In the genomic region with DNA sequence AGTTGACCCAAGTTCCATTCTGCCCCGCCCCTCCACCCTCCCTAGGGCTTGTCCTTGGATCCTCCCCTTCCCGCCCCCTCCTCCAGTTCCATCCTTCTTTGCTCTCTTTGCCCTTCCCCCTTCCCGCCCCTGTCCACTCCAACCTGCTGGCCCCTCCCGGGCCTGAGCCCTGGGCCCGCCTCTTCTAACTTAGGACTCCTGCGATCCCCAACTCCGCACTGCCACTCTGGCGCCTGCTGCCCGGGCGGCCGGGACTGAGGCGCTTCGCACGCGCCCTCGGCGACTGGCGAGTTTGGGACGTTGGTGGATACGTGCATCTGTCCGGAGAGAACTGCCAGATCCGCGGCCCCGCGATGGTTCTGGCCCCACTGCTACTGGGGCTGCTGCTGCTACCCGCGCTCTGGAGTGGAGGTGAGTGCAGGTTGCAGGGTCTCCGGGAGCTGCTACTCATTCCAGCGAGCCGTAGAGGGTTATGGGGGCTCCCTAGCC, we compare ENCODE assay signal across 8 mouse cellular contexts. TPM values are rescaled to one million over a fixed set of nuclear protein-coding genes. Genes with fewer than 3 reads are reported as not detected.
DNase-seq lines count a peak whose midpoint lies in the region; ATAC-seq lines count a peak whose summit lies in the region.

Mertk (plus strand) TSS at position 264 of the 489 bp plus-strand sequence.

- peak; percentile 93 for ATAC-seq in embryonic facial prominence, embryonic 15.5 days (ENCODE audit: insufficient number of reproducible peaks, low FRiP score, low TSS enrichment, low read depth)
- ATAC-seq in kidney, embryonic 14.5 days (ENCODE audit: low FRiP score, low TSS enrichment): peak; percentile 97
- ATAC-seq in limb, embryonic 12.5 days (ENCODE audit: insufficient number of reproducible peaks, insufficient read depth, low FRiP score, low TSS enrichment, low read depth): peak; percentile 92
- ATAC-seq in midbrain, embryonic 12.5 days (ENCODE audit: low FRiP score, low read depth): peak; percentile 90

- H3K9me3 ChIP-seq in embryonic facial prominence, embryonic 15.5 days (replicated peaks): no peaks in the 10 kb centered on the region
- H3K9me3 ChIP-seq in heart, embryonic 10.5 days: no peaks in the 10 kb centered on the region
- H3K9me3 ChIP-seq in kidney, embryonic 14.5 days (ENCODE audit: control insufficient read depth, low read length): no peaks in the 10 kb centered on the region
- no peaks in the 10 kb centered on the region for H3K9me3 ChIP-seq in limb, embryonic 12.5 days
- H3K9me3 ChIP-seq in midbrain, embryonic 12.5 days: no peaks in the 10 kb centered on the region

- peak within 1 kb of the TSS; percentile 64 for H3K9ac ChIP-seq in embryonic facial prominence, embryonic 15.5 days
- H3K9ac ChIP-seq in kidney, embryonic 14.5 days (ENCODE audit: low read depth, low read length): peak within 1 kb of the TSS; percentile 81
- H3K9ac ChIP-seq in limb, embryonic 12.5 days (replicated peaks): peak within 1 kb of the TSS; percentile 88
- H3K9ac ChIP-seq in midbrain, embryonic 12.5 days (replicated peaks): peak within 1 kb of the TSS; percentile 60

- no peaks in the 10 kb centered on the region for H3K27me3 ChIP-seq in embryonic facial prominence, embryonic 15.5 days
- no peaks in the 10 kb centered on the region for H3K27me3 ChIP-seq in heart, embryonic 10.5 days (ENCODE audit: insufficient read depth, poor library complexity, severe bottlenecking)
- H3K27me3 ChIP-seq in kidney, embryonic 14.5 days (ENCODE audit: control insufficient read depth, insufficient read depth, low read length): no peaks in the 10 kb centered on the region
- H3K27me3 ChIP-seq in limb, embryonic 12.5 days: no peaks in the 10 kb centered on the region
- H3K27me3 ChIP-seq in midbrain, embryonic 12.5 days: peaks cover 35% of the 10 kb centered on the region

- DNase-seq in thymus, postnatal 14 days: peak; percentile 7
- no peak for DNase-seq in thymus, postnatal 0 days (ENCODE audit: low spot score)
- peak; percentile 95 for DNase-seq in heart, embryonic 10.5 days (ENCODE audit: low spot score)
- peak; percentile 43 to 68 for DNase-seq in spleen, postnatal 4 days (ENCODE audit: low spot score in 2 of 2)

- peak within 1 kb of the TSS; percentile 94 for H3K27ac ChIP-seq in embryonic facial prominence, embryonic 15.5 days (replicated peaks)
- peak within 1 kb of the TSS; percentile 91 for H3K27ac ChIP-seq in heart, embryonic 10.5 days
- H3K27ac ChIP-seq in kidney, embryonic 14.5 days (ENCODE audit: low read depth, low read length): peak within 1 kb of the TSS; percentile 89
- peak within 1 kb of the TSS; percentile 98 for H3K27ac ChIP-seq in limb, embryonic 12.5 days
- H3K27ac ChIP-seq in midbrain, embryonic 12.5 days (replicated peaks): no peak within 1 kb of the TSS

- 0 out of 2 replicates have a peak, but pooled peaks cover 3% of the 10 kb centered on the region for H3K36me3 ChIP-seq in embryonic facial prominence, embryonic 15.5 days
- H3K36me3 ChIP-seq in heart, embryonic 10.5 days: no peaks in the 10 kb centered on the region
- H3K36me3 ChIP-seq in kidney, embryonic 14.5 days (ENCODE audit: control insufficient read depth, insufficient read depth, low read length): no peaks in the 10 kb centered on the region; the same call in 1 of the 2 replicates
- H3K36me3 ChIP-seq in limb, embryonic 12.5 days: peaks cover 24% of the 10 kb centered on the region; the same call in 1 of the 2 replicates
- H3K36me3 ChIP-seq in midbrain, embryonic 12.5 days: no peaks in the 10 kb centered on the region

- peak within 1 kb of the TSS; percentile 82 for H3K4me2 ChIP-seq in embryonic facial prominence, embryonic 15.5 days (replicated peaks)
- peak within 1 kb of the TSS; percentile 87 for H3K4me2 ChIP-seq in kidney, embryonic 14.5 days (replicated peaks; ENCODE audit: low read depth, low read length)
- peak within 1 kb of the TSS; percentile 64 for H3K4me2 ChIP-seq in limb, embryonic 12.5 days
- H3K4me2 ChIP-seq in midbrain, embryonic 12.5 days (replicated peaks): peak within 1 kb of the TSS; percentile 87

- H3K4me1 ChIP-seq in embryonic facial prominence, embryonic 15.5 days: peaks cover 19% of the 10 kb centered on the region; the same call in 1 of the 2 replicates
- H3K4me1 ChIP-seq in heart, embryonic 10.5 days: peaks cover 10% of the 10 kb centered on the region
- peaks cover 6% of the 10 kb centered on the region; the same call in 1 of the 2 replicates for H3K4me1 ChIP-seq in kidney, embryonic 14.5 days (ENCODE audit: control insufficient read depth, insufficient read depth, low read length)
- H3K4me1 ChIP-seq in limb, embryonic 12.5 days (replicated peaks): peaks cover 21% of the 10 kb centered on the region
- peaks cover 18% of the 10 kb centered on the region for H3K4me1 ChIP-seq in midbrain, embryonic 12.5 days

- H3K4me3 ChIP-seq in embryonic facial prominence, embryonic 15.5 days (replicated peaks): peak within 1 kb of the TSS; percentile 60
- peak within 1 kb of the TSS; percentile 86 for H3K4me3 ChIP-seq in heart, embryonic 10.5 days
- peak within 1 kb of the TSS; percentile 76 for H3K4me3 ChIP-seq in kidney, embryonic 14.5 days (ENCODE audit: low read length)
- peak within 1 kb of the TSS; percentile 82 for H3K4me3 ChIP-seq in limb, embryonic 12.5 days (replicated peaks)
- H3K4me3 ChIP-seq in midbrain, embryonic 12.5 days: peak within 1 kb of the TSS; percentile 56

- WGBS in embryonic facial prominence, embryonic 15.5 days: under 1% methylated on average over 30 of the region's 30 CpGs
- WGBS in heart, embryonic 10.5 days: under 1% methylated on average over 30 of the region's 30 CpGs
- under 1% methylated on average over 30 of the region's 30 CpGs for WGBS in kidney, embryonic 14.5 days
- under 1% methylated on average over 30 of the region's 30 CpGs for WGBS in limb, embryonic 12.5 days
- under 1% methylated on average over 30 of the region's 30 CpGs for WGBS in midbrain, embryonic 12.5 days

RNA-seq across cellular contexts. Expression of gene Mertk, which starts in this region (rescaled TPM):
- 1.5 and 1.9 TPM in 2 replicates for polyA plus RNA-seq in thymus, postnatal 0 days (2015; fragmentation: Nextera tagmentation; extraction: Ambion mirVana)
- 10.2 and 10.3 TPM in 2 replicates for polyA plus RNA-seq in embryonic facial prominence, embryonic 15.5 days (2015; fragmentation: Nextera tagmentation; extraction: Ambion mirVana)
- polyA plus RNA-seq in heart, embryonic 10.5 days (2016; fragmentation: Nextera tagmentation; extraction: Ambion mirVana): 3.5 and 5.0 TPM in 2 replicates
- polyA plus RNA-seq in kidney, embryonic 14.5 days (2014; fragmentation: Nextera tagmentation; extraction: Ambion mirVana): 7.3 and 10.3 TPM in 2 replicates
- 20.0 and 21.0 TPM in 2 replicates for polyA plus RNA-seq in limb, embryonic 12.5 days (2016; fragmentation: Nextera tagmentation; extraction: Ambion mirVana)
- polyA plus RNA-seq in midbrain, embryonic 12.5 days (2016; fragmentation: Nextera tagmentation; extraction: Ambion mirVana): 3.3 and 4.6 TPM in 2 replicates
